Mouse (Mus musculus) pancreas, adult 10 weeks (tissue): ENCODE measurements around the gene Ptov1. TPM values are rescaled to one million over a fixed set of nuclear protein-coding genes. Genes with fewer than 3 reads are reported as not detected.

ENCODE experiments used
- polyA plus RNA-seq: library from polyadenylated mRNA; stranded (reverse); fragments of 350-450 nt; fragmentation: Illumina TruSeq; extraction: RNeasy Lipid Tissue Mini Kit (QIAGEN cat#74804); gene quantifications from one replicate; pipeline ENCODE4 v1.2.3, GENCODE M21; 2015; ENCODE audit warnings: low read depth, low replicate concordance; ENCODE audit not compliant: insufficient read depth

Ptov1 gene
- polyA plus RNA-seq = 49.5 TPM

DNA sequence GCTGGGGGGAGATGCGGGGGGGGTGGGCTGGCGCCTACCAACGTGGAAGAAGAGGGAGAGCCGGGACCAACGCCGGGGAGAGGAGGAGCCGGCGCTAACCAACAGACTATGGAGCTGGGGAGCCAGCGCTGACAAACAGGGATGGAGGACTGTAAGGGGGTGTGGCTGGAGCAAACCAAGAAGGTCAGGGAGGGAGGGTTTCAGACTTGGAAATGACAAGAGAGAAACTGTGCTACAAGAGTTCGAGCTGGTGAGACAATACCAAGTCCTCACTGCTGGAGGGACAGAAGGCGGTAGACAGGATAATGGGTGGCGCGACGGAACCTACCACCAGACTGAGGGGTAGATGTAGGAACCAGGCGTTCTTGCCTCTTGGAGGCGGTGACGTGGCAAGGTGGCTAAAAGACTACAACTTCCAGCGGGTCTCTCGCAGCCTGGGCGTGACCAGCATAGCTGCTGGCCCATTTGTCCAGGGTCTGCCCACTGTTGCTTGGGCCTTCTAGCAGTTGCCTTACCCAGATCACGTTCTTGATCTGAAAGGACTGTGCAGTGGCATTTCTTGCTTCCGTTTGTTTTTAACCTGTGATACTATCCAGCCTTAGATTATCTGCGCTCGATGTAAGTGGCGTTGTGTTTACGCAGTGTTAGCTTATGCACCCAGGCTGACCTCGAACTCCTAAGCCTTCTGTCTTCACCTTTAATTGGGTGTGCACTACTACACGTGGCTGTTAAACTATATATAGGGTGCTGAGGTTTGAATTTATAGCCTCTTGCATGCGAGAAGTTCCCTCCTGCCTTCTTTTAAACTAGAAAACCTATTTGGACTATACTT, at the start of gene Ptov1:
Gene Ptov1, minus strand, starts transcription at position 92 of the 832 bp plus-strand sequence.

DNA sequence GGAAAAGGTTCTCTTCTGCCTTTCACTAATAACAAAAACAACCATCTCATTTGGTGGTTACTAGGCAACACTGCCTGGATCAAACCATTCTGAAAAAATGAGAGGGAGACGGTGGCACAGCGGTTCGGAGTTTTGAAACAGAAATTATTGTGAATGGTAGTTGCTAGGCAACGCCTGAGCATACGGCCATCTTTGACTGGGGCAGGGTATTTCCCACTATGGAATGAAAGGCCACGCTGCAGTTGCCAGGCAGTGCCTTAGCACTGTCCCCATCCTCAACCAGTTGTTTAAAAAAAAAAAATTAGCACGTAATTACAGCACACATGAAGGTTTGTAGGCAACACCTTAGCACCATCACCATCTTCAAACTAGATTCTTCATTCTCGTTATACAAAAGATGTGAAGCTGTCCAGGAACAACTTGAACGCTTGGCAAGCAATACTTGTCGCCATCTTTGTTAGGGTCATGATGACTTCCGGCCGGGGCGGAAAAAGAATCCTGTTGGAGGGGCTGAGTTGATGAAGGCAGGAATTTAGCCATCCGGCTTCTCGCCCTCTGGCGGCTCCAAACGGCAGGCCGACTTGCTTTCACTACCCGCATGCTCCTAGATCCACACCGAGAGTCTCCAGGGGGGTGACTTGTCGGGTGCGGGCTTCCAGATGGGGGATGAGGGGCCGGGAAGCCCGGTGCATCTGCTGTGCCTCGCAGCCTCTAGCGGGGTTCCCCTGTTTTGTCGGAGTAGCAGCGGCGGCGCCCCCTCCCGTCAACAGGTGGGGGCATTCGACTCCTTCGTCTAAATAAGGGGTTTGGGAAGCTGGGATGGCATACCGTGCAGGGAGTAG, 26.2 kb upstream of the Ptov1 start, which contains the start of gene Fuz:
Gene Fuz, plus strand, starts transcription at position 487 of the 842 bp plus-strand sequence.

DNA sequence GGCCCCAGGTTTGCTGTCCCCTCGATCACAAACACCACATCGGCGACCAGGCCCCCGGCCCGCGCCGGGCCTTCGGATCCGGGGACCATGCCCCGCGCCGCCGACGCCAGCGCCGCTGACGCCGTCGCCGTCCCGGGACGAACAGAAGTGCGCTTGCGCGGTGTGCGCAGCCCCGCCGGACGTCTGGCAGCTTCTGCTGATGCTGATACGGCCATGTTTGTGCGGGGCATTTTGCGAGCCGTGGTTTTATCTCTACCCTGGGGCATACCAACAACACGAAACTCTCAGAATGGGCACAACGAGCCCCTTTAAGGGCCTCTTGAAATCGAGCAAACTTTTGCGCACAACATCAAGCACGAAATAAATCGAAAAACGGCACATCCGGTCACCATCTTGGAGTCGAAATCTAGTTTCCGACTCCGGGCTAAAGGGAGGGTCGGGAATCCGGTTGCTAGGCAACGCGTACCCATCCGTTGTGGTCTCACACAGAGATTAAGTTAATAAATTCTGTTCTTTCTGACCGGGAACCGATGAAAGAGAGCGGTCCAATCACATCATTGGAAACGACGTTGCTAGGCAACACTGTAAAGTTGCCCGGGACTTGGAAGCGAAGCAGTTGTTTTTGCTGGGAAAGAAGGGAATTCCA, 22.8 kb upstream of the Ptov1 start, which contains the start of gene Med25:
Gene Med25, minus strand, starts transcription at position 437 of the 646 bp plus-strand sequence.

DNA sequence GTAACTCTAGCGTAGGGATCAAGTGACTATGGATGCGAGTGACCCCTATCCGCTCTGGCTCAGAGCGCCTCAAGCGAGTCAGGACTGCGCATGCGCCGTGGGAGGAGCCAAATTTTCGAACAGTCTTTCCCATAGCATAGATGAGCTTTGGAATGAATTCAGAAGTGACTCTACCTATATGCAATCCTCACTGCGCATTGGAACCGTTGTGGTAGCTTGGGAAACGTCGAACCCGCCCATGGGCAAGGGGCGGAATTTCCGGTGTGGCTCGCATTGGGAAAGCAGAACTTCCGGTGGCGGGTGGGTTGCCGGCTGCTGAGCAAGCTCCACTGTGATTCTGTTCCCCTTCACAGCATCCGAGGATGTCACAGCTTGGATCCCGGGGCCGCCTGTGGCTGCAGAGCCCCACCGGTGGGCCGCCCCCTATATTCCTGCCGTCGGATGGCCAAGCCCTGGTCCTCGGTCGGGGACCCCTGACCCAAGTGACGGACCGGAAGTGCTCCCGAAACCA, 12.5 kb downstream of the Ptov1 start, which contains the start of gene Pnkp:
Gene Pnkp, plus strand, starts transcription at position 98 of the 511 bp plus-strand sequence.

DNA sequence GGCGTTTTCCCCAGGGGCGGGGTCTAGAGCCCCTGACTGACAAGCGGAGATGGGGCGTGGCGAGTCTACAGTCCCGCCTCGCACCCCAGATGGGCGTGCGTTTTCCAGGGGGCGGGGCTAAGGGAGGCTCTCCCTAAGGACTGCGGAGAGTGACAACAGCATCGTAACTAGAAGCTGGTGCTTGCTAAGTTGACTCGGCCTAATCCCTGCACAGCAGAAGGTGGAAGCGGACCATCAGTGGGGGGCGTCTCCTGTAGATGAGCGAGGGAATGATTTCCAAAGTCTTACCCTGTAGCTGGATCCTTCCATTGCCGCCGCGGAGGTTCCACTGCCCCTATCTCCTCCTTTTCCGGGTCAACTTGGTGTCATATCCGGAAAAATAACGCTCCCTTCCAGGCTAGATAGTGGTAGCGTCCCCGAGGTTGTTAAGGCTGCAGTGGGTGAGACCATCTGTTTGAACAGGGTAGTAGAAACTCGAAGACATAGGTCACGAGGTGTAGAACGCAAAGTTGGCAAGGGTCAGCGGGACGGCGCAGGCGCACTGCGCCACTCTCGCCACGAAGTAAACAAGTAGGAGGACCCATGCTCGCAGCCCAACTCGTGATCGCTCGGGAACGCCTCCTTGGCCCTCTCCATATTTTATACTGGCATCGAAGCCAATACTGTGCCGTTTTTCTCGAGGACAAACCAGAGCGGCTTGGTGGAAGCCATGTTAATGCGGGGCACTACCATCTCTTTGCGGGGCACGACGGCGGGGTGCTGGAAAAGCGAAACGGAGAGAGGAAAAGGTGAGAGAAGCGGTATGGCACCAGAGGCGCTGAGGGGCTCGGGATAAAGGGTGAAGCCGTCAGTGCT, 20.8 kb downstream of the Ptov1 start, which contains the start of the genes Akt1s1 and Tbc1d17:
Gene Akt1s1, plus strand, starts transcription at position 431 of the 855 bp plus-strand sequence.
Gene Tbc1d17, minus strand, starts transcription at position 519 of the 855 bp plus-strand sequence.

DNA sequence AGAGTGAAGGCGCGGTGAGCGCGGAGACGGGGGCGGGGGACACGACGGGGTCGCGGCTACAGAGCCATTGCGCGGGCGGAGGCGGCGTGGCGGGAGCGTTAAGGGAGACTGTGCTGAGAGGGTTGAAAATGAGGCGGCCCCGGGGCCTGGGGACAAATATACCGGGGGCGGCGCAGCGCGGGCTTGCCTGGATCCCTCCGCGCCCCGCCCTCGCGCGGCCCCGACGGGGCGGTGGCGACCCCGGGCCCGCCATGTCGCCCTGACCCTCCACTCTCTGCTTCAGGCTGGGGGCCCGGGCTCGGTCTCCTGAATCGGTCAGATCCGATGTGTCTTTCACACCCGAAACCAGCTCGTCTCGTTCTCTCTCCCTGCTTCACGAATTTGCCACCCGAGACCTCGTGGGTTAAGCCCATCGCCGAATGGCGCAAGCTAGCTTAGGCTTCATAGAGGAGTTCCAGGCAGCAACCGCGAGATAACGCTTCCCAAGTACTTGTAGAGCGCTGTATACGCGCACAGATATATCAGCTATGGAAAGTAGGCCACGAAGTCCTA, 53.0 kb downstream of the Ptov1 start, which contains the start of gene Atf5:
Gene Atf5, minus strand, starts transcription at position 189 of the 552 bp plus-strand sequence.

DNA sequence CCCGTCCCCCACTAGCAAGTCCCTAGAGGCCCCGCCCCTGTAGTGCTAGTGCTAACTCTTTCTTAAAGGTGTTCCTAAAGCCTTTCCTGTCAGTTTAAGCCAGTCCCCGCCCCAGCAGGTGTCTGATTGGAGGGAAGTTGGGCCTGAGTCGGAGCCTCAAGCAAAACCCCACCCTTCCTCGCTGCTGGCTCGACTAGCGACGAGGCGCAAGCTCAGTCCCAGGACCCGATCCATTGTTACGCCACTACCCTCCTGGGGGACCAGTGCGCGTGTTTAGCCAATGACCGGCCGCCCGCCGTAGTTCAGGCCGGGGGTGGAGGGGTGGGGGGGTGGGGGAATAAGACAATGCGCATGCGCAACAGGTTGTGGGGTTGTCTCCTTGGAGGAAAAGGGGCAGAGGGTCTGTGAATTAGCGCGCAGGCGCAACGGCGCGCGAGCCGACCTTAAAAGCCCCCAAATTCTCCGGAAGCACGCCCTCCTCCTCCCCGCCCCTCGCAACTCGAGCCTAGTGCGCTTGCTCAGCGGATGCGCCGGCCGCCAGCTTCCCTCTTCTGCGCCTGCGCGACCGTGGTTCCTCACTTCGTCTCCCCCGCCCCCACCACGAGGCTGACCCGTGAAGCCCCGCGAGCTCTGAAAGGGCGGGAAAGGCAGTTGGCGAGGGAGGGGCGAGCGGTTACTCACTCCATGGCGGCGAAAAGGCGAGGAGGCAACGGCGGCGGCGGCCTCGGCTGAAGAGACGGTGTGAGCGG, 53.7 kb downstream of the Ptov1 start, which contains the start of the genes Nup62 and Il4i1:
Gene Nup62, plus strand, starts transcription at position 368 of the 749 bp plus-strand sequence.
Gene Il4i1, plus strand, starts transcription at position 667 of the 749 bp plus-strand sequence.

Other genes starting within 250 kb of the Ptov1 start
- gene Myh14, start 198.9 kb downstream of the Ptov1 start, polyA plus RNA-seq = 5.7 TPM
- not detected for gene Izumo2, start 161.0 kb downstream of the Ptov1 start, polyA plus RNA-seq
- 4.8 TPM for gene Vrk3, start 121.4 kb downstream of the Ptov1 start, polyA plus RNA-seq
- gene Zfp473, start 118.7 kb downstream of the Ptov1 start, polyA plus RNA-seq = 0.28 TPM
- gene Nup62, start 53.7 kb downstream of the Ptov1 start, polyA plus RNA-seq = 5.4 TPM
- gene Il4i1, start 53.4 kb downstream of the Ptov1 start, polyA plus RNA-seq = not detected
- 44.5 TPM for gene Atf5, start 53.1 kb downstream of the Ptov1 start, polyA plus RNA-seq
- gene Akt1s1, start 20.8 kb downstream of the Ptov1 start, polyA plus RNA-seq = 13.5 TPM
- 19.6 TPM for gene Tbc1d17, start 20.7 kb downstream of the Ptov1 start, polyA plus RNA-seq
- 11.9 TPM for gene Pnkp, start 12.6 kb downstream of the Ptov1 start, polyA plus RNA-seq
- 20.6 TPM for gene Med25, start 22.9 kb upstream of the Ptov1 start, polyA plus RNA-seq
- 9.6 TPM for gene Fuz, start 26.3 kb upstream of the Ptov1 start, polyA plus RNA-seq
- gene Ap2a1, start 59.7 kb upstream of the Ptov1 start, polyA plus RNA-seq = 13.8 TPM
- gene Tsks, start 73.4 kb upstream of the Ptov1 start, polyA plus RNA-seq = not detected
- 3.9 TPM for gene Cpt1c, start 105.1 kb upstream of the Ptov1 start, polyA plus RNA-seq
- gene Prmt1, start 116.8 kb upstream of the Ptov1 start, polyA plus RNA-seq = 31.9 TPM
- gene Irf3, start 127.9 kb upstream of the Ptov1 start, polyA plus RNA-seq = 70.4 TPM
- gene Bcl2l12, start 128.9 kb upstream of the Ptov1 start, polyA plus RNA-seq = 2.8 TPM
- gene Scaf1, start 146.6 kb upstream of the Ptov1 start, polyA plus RNA-seq = 17.4 TPM
- gene Rras, start 148.2 kb upstream of the Ptov1 start, polyA plus RNA-seq = 29.2 TPM
- gene Prr12, start 183.1 kb upstream of the Ptov1 start, polyA plus RNA-seq = 5.3 TPM
- 12.8 TPM for gene Nosip, start 192.6 kb upstream of the Ptov1 start, polyA plus RNA-seq
- gene Prrg2, start 192.9 kb upstream of the Ptov1 start, polyA plus RNA-seq = 13.8 TPM
- gene Rcn3, start 222.4 kb upstream of the Ptov1 start, polyA plus RNA-seq = 25.7 TPM
- 25.4 TPM for gene Fcgrt, start 234.1 kb upstream of the Ptov1 start, polyA plus RNA-seq